11 mouse cellular contexts compared by ENCODE assay signal in the genomic region with DNA sequence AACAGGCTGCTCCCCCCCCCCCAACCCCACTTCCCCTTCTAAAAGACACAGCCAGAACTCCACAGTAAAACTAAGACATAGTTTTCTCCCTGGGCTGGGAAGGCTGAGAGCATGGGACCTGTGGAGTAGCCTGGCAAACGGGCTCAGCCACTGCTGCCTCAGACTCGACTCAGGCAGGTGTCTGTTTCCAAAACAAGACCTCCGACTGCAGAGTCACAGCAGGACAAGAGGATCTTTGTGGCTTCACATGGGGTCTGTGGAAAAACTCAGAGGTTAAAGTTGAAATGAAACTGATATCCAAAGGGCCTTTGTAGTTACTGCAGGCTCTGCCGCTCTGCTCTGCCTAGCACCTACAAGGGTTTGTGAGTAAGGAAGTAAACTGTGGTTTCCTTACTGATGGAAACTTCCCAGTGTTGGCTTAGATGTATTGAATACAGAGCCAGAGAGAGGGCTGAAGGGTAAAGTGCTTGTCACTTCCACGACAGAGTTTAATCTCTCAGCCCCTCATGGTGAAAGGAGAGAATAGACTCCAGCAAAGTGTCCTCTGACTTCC. TPM values are rescaled to one million over a fixed set of nuclear protein-coding genes. Genes with fewer than 3 reads are reported as not detected.
DNase-seq lines count a peak whose midpoint lies in the region; ATAC-seq and TF ChIP-seq lines count a peak whose summit lies in the region.
"Had no signal": no experiment of that assay in that cellular context is flagged by ENCODE, and none has a peak within 500 bp of the region (broad histone marks: within the 10 kb centered on the region; RNA-seq: fewer than 3 reads in every experiment).

No protein-coding gene starts in this region.

- peak; percentile 17 for DNase-seq in lung, postnatal 36 days
- no peak for DNase-seq in lung, postnatal 10 days
- DNase-seq in thymus, postnatal 4 days: peak; percentile 53
- DNase-seq in midbrain, embryonic 14.5 days: no peak
- no peak for DNase-seq in frontal cortex, postnatal 10 days (ENCODE audit: low spot score in 2 of 2)
- DNase-seq: heart, postnatal 10 days; kidney, adult 11 months had no signal

- no peak for TF ChIP-seq POLR2A in bone marrow macrophage, adult 2 months (IDR thresholded peaks at IDR 0.05; ENCODE audit: borderline replicate concordance, low read depth, low read length)

- no peaks in the 10 kb centered on the region for H3K9me3 ChIP-seq in midbrain, embryonic 14.5 days (ENCODE audit: control insufficient read depth, low read length)
- H3K9me3 ChIP-seq: forebrain, embryonic 15.5 days had no signal

- H3K36me3 ChIP-seq in midbrain, embryonic 14.5 days (ENCODE audit: control insufficient read depth, insufficient read depth, low read length): no peaks in the 10 kb centered on the region
- H3K36me3 ChIP-seq: forebrain, embryonic 15.5 days had no signal

- no peak overlapping the region for H3K9ac ChIP-seq in midbrain, embryonic 14.5 days (replicated peaks; ENCODE audit: low read length)
- H3K9ac ChIP-seq: forebrain, embryonic 15.5 days had no signal

- no peaks in the 10 kb centered on the region for H3K27me3 ChIP-seq in midbrain, embryonic 14.5 days (ENCODE audit: control insufficient read depth, insufficient read depth, low read length)
- H3K27me3 ChIP-seq: forebrain, embryonic 15.5 days had no signal

- peaks cover 17% of the 10 kb centered on the region for H3K4me1 ChIP-seq in bone marrow macrophage, adult 2 months (ENCODE audit: control insufficient read depth, insufficient read depth, low read length)
- no peaks in the 10 kb centered on the region for H3K4me1 ChIP-seq in midbrain, embryonic 14.5 days (ENCODE audit: control insufficient read depth, insufficient read depth, low read length)
- H3K4me1 ChIP-seq: forebrain, embryonic 15.5 days had no signal

- WGBS in midbrain, embryonic 14.5 days: 21% methylated on average over 5 of the region's 5 CpGs

- TF ChIP-seq CTCF in bone marrow macrophage, adult 2 months (IDR thresholded peaks at IDR 0.05; ENCODE audit: low read depth, low read length): no peak

- no peak overlapping the region for H3K4me2 ChIP-seq in midbrain, embryonic 14.5 days (ENCODE audit: low read length)
- H3K4me2 ChIP-seq: forebrain, embryonic 15.5 days had no signal

- peak overlapping the region; percentile 16 for H3K27ac ChIP-seq in bone marrow macrophage, adult 2 months (ENCODE audit: insufficient read depth, low read depth, low read length)
- H3K27ac ChIP-seq in midbrain, embryonic 14.5 days (replicated peaks; ENCODE audit: low read depth, low read length): no peak overlapping the region
- H3K27ac ChIP-seq: forebrain, embryonic 15.5 days had no signal

- ATAC-seq in megakaryocyte, adult 5-6 weeks (ENCODE audit: poor library complexity, severe bottlenecking): peak; percentile 53
- ATAC-seq in midbrain, embryonic 14.5 days (ENCODE audit: low FRiP score, low TSS enrichment): no peak
- ATAC-seq: forebrain, embryonic 15.5 days had no signal

- no peak overlapping the region for H3K4me3 ChIP-seq in bone marrow macrophage, adult 2 months (ENCODE audit: insufficient read depth, low read length)
- no peak overlapping the region for H3K4me3 ChIP-seq in midbrain, embryonic 14.5 days (replicated peaks; ENCODE audit: low read depth, low read length)
- H3K4me3 ChIP-seq: forebrain, embryonic 15.5 days; myocyte had no signal

RNA-seq across cellular contexts. Expression of gene Sgk1, which starts 25.0 kb away (rescaled TPM):
- 80.9 and 82.6 TPM in 2 replicates for polyA plus RNA-seq in bone marrow macrophage, adult 2 months (2012; ENCODE audit: insufficient read depth, insufficient read length, missing spikeins)
- total RNA-seq in megakaryocyte, adult 5-6 weeks (2015): 27.2 and 31.3 TPM in 2 replicates
- 43.9 and 48.3 TPM in 2 replicates for total RNA-seq in megakaryocyte, adult 5-6 weeks (2017)
- polyA plus RNA-seq in midbrain, embryonic 14.5 days (2014; fragmentation: Nextera tagmentation; extraction: Ambion mirVana): 43.7 and 47.9 TPM in 2 replicates

Comparison
In these comparisons a context has a peak if more than half of its experiments do, and no peak if none do; other contexts are left out.
1. DNase-seq: peak in lung, postnatal 36 days (single experiment) and thymus, postnatal 4 days (single experiment); none in lung, postnatal 10 days (single experiment), midbrain, embryonic 14.5 days (single experiment) and frontal cortex, postnatal 10 days (0 of 2).